Mouse (Mus musculus): ENCODE results near the gene Vtn. TPM values are rescaled to one million over a fixed set of nuclear protein-coding genes. Genes with fewer than 3 reads are reported as not detected.
A peak's percentile ranks its signal among the peaks of the same experiment; 100 is the strongest.

The Vtn gene
- polyA plus RNA-seq, 1 experiment from 2014 or later, result 1.3 TPM

GRCm38 (mm10) chr11:78499543-78499942 is 652 bp downstream of the Vtn start:
- H3K9me3 ChIP-seq (replicated peaks), result no peaks in the 10 kb centered on the region
- H3K4me1 ChIP-seq (replicated peaks), result peaks cover 14% of the 10 kb centered on the region
- H3K9ac ChIP-seq, result no peak overlapping the region
- no peaks in the 10 kb centered on the region for H3K36me3 ChIP-seq
- 41% methylated on average over 16 of the region's 16 CpGs for WGBS
- no peak overlapping the region for H3K4me3 ChIP-seq
- H3K4me2 ChIP-seq, result no peak overlapping the region
- ATAC-seq (replicated peaks; ENCODE audit: insufficient number of reproducible peaks, insufficient read depth, low FRiP score, low read depth), result no peak
- H3K27me3 ChIP-seq, result peaks cover 74% of the 10 kb centered on the region
- H3K27ac ChIP-seq, result no peak overlapping the region

GRCm38 (mm10) chr11:78500623-78501202 is 1.8 kb downstream of the Vtn start:
- H3K4me2 ChIP-seq, result no peak overlapping the region
- no peak overlapping the region for H3K4me3 ChIP-seq
- no peaks in the 10 kb centered on the region for H3K9me3 ChIP-seq (replicated peaks)
- ATAC-seq (replicated peaks; ENCODE audit: insufficient number of reproducible peaks, insufficient read depth, low FRiP score, low read depth), result no peak
- 66% methylated on average over 9 of the region's 9 CpGs for WGBS
- peaks cover 62% of the 10 kb centered on the region for H3K27me3 ChIP-seq
- H3K36me3 ChIP-seq, result 0 out of 2 replicates have a peak, but pooled peaks cover 2% of the 10 kb centered on the region
- peaks cover 14% of the 10 kb centered on the region for H3K4me1 ChIP-seq (replicated peaks)
- H3K27ac ChIP-seq, result no peak overlapping the region
- no peak overlapping the region for H3K9ac ChIP-seq

GRCm38 (mm10) chr11:78501529-78501928 is 2.6 kb downstream of the Vtn start:
- Histone ChIP-seq H3K4me2 (no peak overlapping the region), H3K9ac (no peak overlapping the region), H3K4me3 (no peak overlapping the region), H3K36me3 (peaks cover 10% of the 10 kb centered on the region; the same call in 1 of the 2 replicates), H3K27me3 (peaks cover 54% of the 10 kb centered on the region), H3K4me1 (replicated peaks) (peaks cover 14% of the 10 kb centered on the region), H3K9me3 (replicated peaks) (no peaks in the 10 kb centered on the region), H3K27ac (no peak overlapping the region)
- ATAC-seq (replicated peaks; ENCODE audit: insufficient number of reproducible peaks, insufficient read depth, low FRiP score, low read depth), result no peak
- 79% methylated on average over 20 of the region's 20 CpGs for WGBS

GRCm38 (mm10) chr11:78502909-78503650 is 4.2 kb downstream of the Vtn start, which contains the start of gene Sebox:
Gene Sebox (plus strand): TSS chr11:78503447.
- WGBS, result 67% methylated on average over 7 of the region's 7 CpGs
- Histone ChIP-seq H3K36me3 (peaks cover 26% of the 10 kb centered on the region), H3K4me2 (no peak within 1 kb of the TSS), H3K9ac (no peak within 1 kb of the TSS), H3K4me3 (no peak within 1 kb of the TSS), H3K27ac (no peak within 1 kb of the TSS), H3K9me3 (replicated peaks) (no peaks in the 10 kb centered on the region), H3K4me1 (replicated peaks) (no peaks in the 10 kb centered on the region; the same call in 1 of the 2 replicates), H3K27me3 (peaks cover 39% of the 10 kb centered on the region)
- no peak for ATAC-seq (replicated peaks; ENCODE audit: insufficient number of reproducible peaks, insufficient read depth, low FRiP score, low read depth)

- H3K9ac ChIP-seq, result no peak overlapping the region
- no peak overlapping the region for H3K4me3 ChIP-seq
- ATAC-seq (replicated peaks; ENCODE audit: insufficient number of reproducible peaks, insufficient read depth, low FRiP score, low read depth), result no peak
- peaks cover 15% of the 10 kb centered on the region for H3K27me3 ChIP-seq
- no peaks in the 10 kb centered on the region for H3K4me1 ChIP-seq (replicated peaks)
- WGBS, result 77% methylated on average over 3 of the region's 3 CpGs
- H3K4me2 ChIP-seq, result no peak overlapping the region
- H3K36me3 ChIP-seq, result peaks cover 39% of the 10 kb centered on the region
- no peaks in the 10 kb centered on the region for H3K9me3 ChIP-seq (replicated peaks)
- no peak overlapping the region for H3K27ac ChIP-seq
Measured at GRCm38 (mm10) chr11:78505430-78505829, 6.5 kb downstream of the Vtn start.

- Histone ChIP-seq H3K27ac (no peak overlapping the region), H3K36me3 (peaks cover 41% of the 10 kb centered on the region), H3K27me3 (no peaks in the 10 kb centered on the region), H3K9ac (no peak overlapping the region), H3K4me2 (no peak overlapping the region), H3K4me1 (replicated peaks) (peaks cover 15% of the 10 kb centered on the region), H3K9me3 (replicated peaks) (no peaks in the 10 kb centered on the region), H3K4me3 (no peak overlapping the region)
- no peak for ATAC-seq (replicated peaks; ENCODE audit: insufficient number of reproducible peaks, insufficient read depth, low FRiP score, low read depth)
- 79% methylated on average over 5 of the region's 5 CpGs for WGBS
Measured at GRCm38 (mm10) chr11:78509148-78509547, 10.3 kb downstream of the Vtn start.

- Histone ChIP-seq H3K4me2 (peak within 1 kb of the TSS; percentile 91), H3K4me3 (peak within 1 kb of the TSS; percentile 91), H3K9me3 (replicated peaks) (no peaks in the 10 kb centered on the region), H3K36me3 (peaks cover 51% of the 10 kb centered on the region), H3K4me1 (replicated peaks) (peaks cover 15% of the 10 kb centered on the region), H3K9ac (peak within 1 kb of the TSS; percentile 99), H3K27me3 (no peaks in the 10 kb centered on the region), H3K27ac (peak within 1 kb of the TSS; percentile 87)
- WGBS, result under 1% methylated on average over 56 of the region's 67 CpGs
- peak; percentile 96 for ATAC-seq (replicated peaks; ENCODE audit: insufficient number of reproducible peaks, insufficient read depth, low FRiP score, low read depth)
Measured at GRCm38 (mm10) chr11:78512025-78512957, 13.4 kb downstream of the Vtn start, which contains the start of the genes Tmem199 and Poldip2. Gene Tmem199 (minus strand): TSS chr11:78512172. Gene Poldip2 (plus strand): TSS chr11:78512193.

GRCm38 (mm10) chr11:78513106-78513790 is 14.4 kb downstream of the Vtn start:
- H3K9me3 ChIP-seq (replicated peaks), result no peaks in the 10 kb centered on the region
- H3K27me3 ChIP-seq, result no peaks in the 10 kb centered on the region
- peak overlapping the region; percentile 99; the same call in 1 of the 2 replicates for H3K9ac ChIP-seq
- WGBS, result 78% methylated on average over 3 of the region's 3 CpGs
- H3K4me3 ChIP-seq, result peak overlapping the region; percentile 91
- H3K36me3 ChIP-seq, result peaks cover 50% of the 10 kb centered on the region
- peak overlapping the region; percentile 91 for H3K4me2 ChIP-seq
- H3K27ac ChIP-seq, result no peak overlapping the region
- no peak for ATAC-seq (replicated peaks; ENCODE audit: insufficient number of reproducible peaks, insufficient read depth, low FRiP score, low read depth)
- peaks cover 15% of the 10 kb centered on the region for H3K4me1 ChIP-seq (replicated peaks)

- no peak for ATAC-seq (replicated peaks; ENCODE audit: insufficient number of reproducible peaks, insufficient read depth, low FRiP score, low read depth)
- Histone ChIP-seq H3K9me3 (replicated peaks) (no peaks in the 10 kb centered on the region), H3K9ac (no peak overlapping the region), H3K27ac (no peak overlapping the region), H3K36me3 (peaks cover 63% of the 10 kb centered on the region), H3K27me3 (no peaks in the 10 kb centered on the region), H3K4me2 (no peak overlapping the region), H3K4me3 (no peak overlapping the region), H3K4me1 (replicated peaks) (peaks cover 15% of the 10 kb centered on the region)
- WGBS, result 64% methylated on average over 2 of the region's 2 CpGs
Measured at GRCm38 (mm10) chr11:78515549-78516325, 16.8 kb downstream of the Vtn start.

- no peak overlapping the region for H3K4me3 ChIP-seq
- peaks cover 95% of the 10 kb centered on the region for H3K36me3 ChIP-seq
- no peak for ATAC-seq (replicated peaks; ENCODE audit: insufficient number of reproducible peaks, insufficient read depth, low FRiP score, low read depth)
- H3K9me3 ChIP-seq (replicated peaks), result no peaks in the 10 kb centered on the region
- H3K4me2 ChIP-seq, result no peak overlapping the region
- H3K9ac ChIP-seq, result no peak overlapping the region
- H3K4me1 ChIP-seq (replicated peaks), result peaks cover 4% of the 10 kb centered on the region; the same call in 1 of the 2 replicates
- H3K27me3 ChIP-seq, result no peaks in the 10 kb centered on the region
- H3K27ac ChIP-seq, result no peak overlapping the region
- WGBS, result 86% methylated on average over 10 of the region's 10 CpGs
Measured at GRCm38 (mm10) chr11:78518931-78519330, 20.0 kb downstream of the Vtn start.
